Mouse (Mus musculus) intestine, embryonic 15.5 days (tissue): ENCODE data around the gene Htra2. TPM values are rescaled to one million over a fixed set of nuclear protein-coding genes. Genes with fewer than 3 reads are reported as not detected.
A peak's percentile ranks its signal among the peaks of the same experiment; 100 is the strongest.

Source experiments
- ATAC-seq: fragments of 200-750 bp; cut with Nextera tagmentation; 2 replicates; pipeline ENCODE4 v1.8.0; 2017; ENCODE audit warnings: moderate TSS enrichment, moderate library complexity
- H3K27ac ChIP-seq: fragments of 300-500 bp; sonication (generic); 2 replicates; pipeline ENCODE4 v1.5.1; 2015; ENCODE audit warnings: mild to moderate bottlenecking, inconsistent platforms
- H3K27me3 ChIP-seq: fragments of 300-500 bp; sonication (generic); replicated peaks from 2 replicates; pipeline ENCODE4 v1.6.1; 2015; ENCODE audit warnings: inconsistent platforms
- H3K36me3 ChIP-seq: fragments of 300-500 bp; sonication (generic); 2 replicates; pipeline ENCODE4 v1.6.1; 2015; ENCODE audit warnings: inconsistent platforms
- H3K4me1 ChIP-seq: fragments of 300-500 bp; sonication (generic); replicated peaks from 2 replicates; pipeline ENCODE4 v1.6.1; 2015; ENCODE audit warnings: inconsistent platforms
- H3K4me2 ChIP-seq: fragments of 300-500 bp; sonication (generic); replicated peaks from 2 replicates; pipeline ENCODE4 v1.6.1; 2015; ENCODE audit warnings: mild to moderate bottlenecking, inconsistent platforms
- H3K4me3 ChIP-seq: fragments of 300-500 bp; sonication (generic); replicated peaks from 2 replicates; pipeline ENCODE4 v1.5.1; 2015; ENCODE audit warnings: inconsistent platforms
- H3K9ac ChIP-seq: fragments of 300-500 bp; sonication (generic); 2 replicates; pipeline ENCODE4 v1.6.1; 2015; ENCODE audit warnings: inconsistent platforms
- H3K9me3 ChIP-seq: fragments of 300-500 bp; sonication (generic); 2 replicates; pipeline ENCODE4 v1.6.1; 2016; ENCODE audit warnings: inconsistent platforms
- WGBS: fragments of 180-500 bp; shearing (Covaris S2); methylation state at CpG from one replicate; pipeline ENCODE4 v1.1.7; 2015; 5-methylcytosine and 5-hydroxymethylcytosine counted together
- microRNA counts: library from miRNA; unstranded; fragments of <30 nt; microRNA quantifications from one replicate; lab custom pipeline; 2016
- polyA plus RNA-seq: library from polyadenylated mRNA; unstranded; fragments of >200 nt; fragmentation: Nextera tagmentation; extraction: Ambion mirVana; gene quantifications from 2 replicates; pipeline ENCODE4 v1.2.1, GENCODE M21; 2015

Htra2 gene
- polyA plus RNA-seq, 1 experiment from 2014 or later = 72.2 TPM

GRCm38 (mm10) chr6:83011756-83012155, 43.3 kb downstream of the Htra2 start:
- no peak overlapping the region for H3K27ac ChIP-seq
- H3K9me3 ChIP-seq = no peaks in the 10 kb centered on the region
- peaks cover 1% of the 10 kb centered on the region; the same call in 1 of the 2 replicates for H3K4me1 ChIP-seq
- H3K27me3 ChIP-seq = no peaks in the 10 kb centered on the region
- H3K4me2 ChIP-seq = no peak overlapping the region
- H3K36me3 ChIP-seq = no peaks in the 10 kb centered on the region
- 74% methylated on average over 6 of the region's 6 CpGs for WGBS
- no peak overlapping the region for H3K9ac ChIP-seq
- ATAC-seq = no peak
- H3K4me3 ChIP-seq = no peak overlapping the region

DNA sequence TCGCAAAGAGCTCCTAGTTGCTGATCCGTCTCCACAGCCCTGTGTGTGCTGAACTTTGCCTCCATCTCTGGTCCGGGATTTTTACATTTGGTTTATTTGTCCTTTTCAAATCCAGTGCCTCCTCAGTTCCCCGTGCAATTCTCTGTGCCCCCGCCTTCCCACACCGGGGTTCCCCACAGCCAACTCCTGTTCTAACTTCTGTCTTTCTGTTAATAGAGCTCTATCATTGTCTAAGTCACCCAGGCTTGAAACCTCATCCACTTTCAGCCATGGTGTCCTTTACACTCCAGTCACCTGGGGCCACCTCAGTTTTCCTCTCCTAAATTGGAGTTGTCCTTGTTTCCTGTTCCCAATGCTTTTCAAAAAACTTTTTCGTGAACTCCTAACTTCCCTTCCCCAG, 43.8 kb downstream of the Htra2 start:
- H3K27me3 ChIP-seq = no peaks in the 10 kb centered on the region
- no peak overlapping the region for H3K9ac ChIP-seq
- H3K4me3 ChIP-seq = no peak overlapping the region
- H3K36me3 ChIP-seq = no peaks in the 10 kb centered on the region
- H3K27ac ChIP-seq = no peak overlapping the region
- H3K9me3 ChIP-seq = no peaks in the 10 kb centered on the region
- H3K4me1 ChIP-seq = no peaks in the 10 kb centered on the region
- ATAC-seq = no peak
- 84% methylated on average over 7 of the region's 7 CpGs for WGBS
- no peak overlapping the region for H3K4me2 ChIP-seq

GRCm38 (mm10) chr6:83010010-83010409, 45.1 kb downstream of the Htra2 start:
- no peak overlapping the region for H3K4me2 ChIP-seq
- 56% methylated on average over 7 of the region's 7 CpGs for WGBS
- H3K9ac ChIP-seq = no peak overlapping the region
- no peak overlapping the region for H3K4me3 ChIP-seq
- no peaks in the 10 kb centered on the region for H3K4me1 ChIP-seq
- no peak overlapping the region for H3K27ac ChIP-seq
- H3K27me3 ChIP-seq = no peaks in the 10 kb centered on the region
- no peaks in the 10 kb centered on the region for H3K36me3 ChIP-seq
- no peak for ATAC-seq
- H3K9me3 ChIP-seq = no peaks in the 10 kb centered on the region

- no peak overlapping the region for H3K4me3 ChIP-seq
- no peak overlapping the region for H3K9ac ChIP-seq
- no peaks in the 10 kb centered on the region for H3K9me3 ChIP-seq
- H3K27ac ChIP-seq = no peak overlapping the region
- no peaks in the 10 kb centered on the region for H3K27me3 ChIP-seq
- H3K4me1 ChIP-seq = no peaks in the 10 kb centered on the region
- no peak overlapping the region for H3K4me2 ChIP-seq
- no peaks in the 10 kb centered on the region for H3K36me3 ChIP-seq
- WGBS = 46% methylated on average over 3 of the region's 3 CpGs
- ATAC-seq = no peak
Measured at GRCm38 (mm10) chr6:83008659-83009058, 46.4 kb downstream of the Htra2 start.

DNA sequence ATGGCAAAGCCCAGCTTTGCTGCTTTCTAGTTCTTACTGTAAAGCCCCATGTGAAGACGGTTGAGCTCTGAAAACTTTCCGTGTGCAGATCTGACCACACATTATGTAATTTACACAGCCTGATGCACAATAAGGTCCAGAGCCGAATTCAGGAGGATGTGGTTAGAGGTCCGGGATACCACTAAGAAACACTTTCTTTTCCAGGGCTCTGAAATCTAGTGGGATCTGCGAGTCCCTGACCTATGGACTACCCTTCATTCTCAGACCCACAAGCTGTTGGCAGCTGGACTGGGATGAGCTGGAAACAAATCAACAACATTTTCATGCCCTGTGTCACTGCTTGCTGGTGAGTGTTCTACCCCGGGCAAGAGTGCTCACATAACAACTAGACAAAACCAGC, 49.0 kb downstream of the Htra2 start:
- Histone ChIP-seq H3K4me2 (no peak overlapping the region), H3K27ac (no peak overlapping the region), H3K27me3 (no peaks in the 10 kb centered on the region), H3K9me3 (no peaks in the 10 kb centered on the region), H3K9ac (no peak overlapping the region), H3K4me1 (no peaks in the 10 kb centered on the region), H3K4me3 (no peak overlapping the region), H3K36me3 (no peaks in the 10 kb centered on the region)
- 84% methylated on average over 6 of the region's 6 CpGs for WGBS
- ATAC-seq = no peak

- H3K4me2 ChIP-seq = no peak overlapping the region
- no peaks in the 10 kb centered on the region for H3K27me3 ChIP-seq
- H3K36me3 ChIP-seq = no peaks in the 10 kb centered on the region
- H3K27ac ChIP-seq = no peak overlapping the region
- no peak for ATAC-seq
- H3K9ac ChIP-seq = no peak overlapping the region
- H3K4me3 ChIP-seq = no peak overlapping the region
- no peaks in the 10 kb centered on the region for H3K4me1 ChIP-seq
- no peaks in the 10 kb centered on the region for H3K9me3 ChIP-seq
- WGBS = 79% methylated on average over 10 of the region's 10 CpGs
Measured at GRCm38 (mm10) chr6:83005444-83006011, 49.5 kb downstream of the Htra2 start.

DNA sequence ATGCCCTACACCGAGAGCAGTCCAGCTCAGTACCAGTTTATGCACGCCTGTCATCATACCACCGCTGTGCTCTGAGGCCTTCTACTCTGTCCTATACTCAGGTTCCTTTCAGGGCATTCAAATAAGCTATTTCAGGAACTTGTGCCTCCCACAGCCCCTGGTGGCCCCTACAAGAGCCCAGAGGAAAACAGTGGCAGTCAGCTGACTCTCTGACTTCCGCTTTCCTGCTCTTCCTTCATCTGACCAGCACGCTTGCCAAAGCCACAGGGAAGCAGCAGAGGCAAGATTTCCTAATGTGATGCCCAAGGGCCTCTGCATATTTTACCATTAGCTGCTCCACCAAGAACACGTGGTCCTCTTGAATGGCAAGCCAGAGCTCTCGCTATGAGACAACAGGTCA, 50.2 kb downstream of the Htra2 start:
- no peak overlapping the region for H3K9ac ChIP-seq
- no peaks in the 10 kb centered on the region for H3K9me3 ChIP-seq
- no peak overlapping the region for H3K4me3 ChIP-seq
- H3K27me3 ChIP-seq = no peaks in the 10 kb centered on the region
- no peak overlapping the region for H3K27ac ChIP-seq
- no peak for ATAC-seq
- H3K4me2 ChIP-seq = no peak overlapping the region
- H3K4me1 ChIP-seq = no peaks in the 10 kb centered on the region
- no peaks in the 10 kb centered on the region for H3K36me3 ChIP-seq
- WGBS = 64% methylated on average over 7 of the region's 7 CpGs

DNA sequence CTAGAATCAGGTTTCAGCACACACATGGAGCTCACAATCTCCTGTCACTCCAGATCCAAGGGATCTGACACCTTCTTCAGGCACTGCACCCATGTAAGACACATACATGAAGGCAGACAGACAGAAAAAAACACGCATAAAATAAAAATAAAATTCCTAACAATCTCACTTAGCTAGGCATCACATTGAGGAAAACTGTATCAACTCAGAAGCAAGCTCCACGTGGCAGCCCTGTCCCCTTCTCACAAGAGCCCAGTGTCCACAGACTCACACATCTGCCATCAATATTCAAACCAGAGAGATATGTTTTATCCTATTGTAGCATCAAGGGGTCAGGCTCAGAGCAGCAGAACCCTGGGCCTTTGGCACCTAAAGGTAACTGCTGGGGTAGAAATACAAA, 50.8 kb downstream of the Htra2 start:
- H3K27ac ChIP-seq = no peak overlapping the region

DNA sequence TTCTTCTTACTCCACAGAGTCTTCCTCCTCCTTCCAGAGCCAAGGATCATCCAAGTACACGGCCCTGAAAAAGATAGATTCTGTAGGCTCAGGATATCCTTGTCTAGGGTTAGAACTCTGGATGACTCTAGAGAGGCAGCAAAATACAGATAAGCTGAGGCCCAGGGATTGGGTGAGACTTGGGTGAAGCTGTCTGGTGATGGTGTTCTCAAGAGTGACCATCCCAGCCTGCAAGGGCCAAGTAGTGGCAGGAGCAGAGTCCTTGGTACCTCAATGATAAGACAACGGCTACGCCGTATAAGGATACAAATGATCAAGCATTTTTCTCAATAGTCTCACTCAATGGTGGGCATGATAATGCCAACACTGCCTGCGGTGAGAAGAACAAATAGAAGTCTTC, 51.2 kb downstream of the Htra2 start:
- no peaks in the 10 kb centered on the region for H3K9me3 ChIP-seq
- H3K27me3 ChIP-seq = no peaks in the 10 kb centered on the region
- H3K4me3 ChIP-seq = no peak overlapping the region
- H3K4me1 ChIP-seq = no peaks in the 10 kb centered on the region
- ATAC-seq = no peak
- WGBS = 92% methylated on average over 5 of the region's 5 CpGs
- no peak overlapping the region for H3K9ac ChIP-seq
- H3K27ac ChIP-seq = no peak overlapping the region
- H3K36me3 ChIP-seq = no peaks in the 10 kb centered on the region
- no peak overlapping the region for H3K4me2 ChIP-seq

More for the DNA sequence above, 50.8 kb downstream of the Htra2 start:
- Histone ChIP-seq H3K4me1 (no peaks in the 10 kb centered on the region), H3K9ac (no peak overlapping the region), H3K9me3 (no peaks in the 10 kb centered on the region), H3K4me2 (no peak overlapping the region), H3K4me3 (no peak overlapping the region), H3K36me3 (no peaks in the 10 kb centered on the region), H3K27me3 (no peaks in the 10 kb centered on the region)
- 82% methylated on average over 2 of the region's 2 CpGs for WGBS
- no peak for ATAC-seq

GRCm38 (mm10) chr6:83003082-83003481, 52.0 kb downstream of the Htra2 start:
- H3K27ac ChIP-seq = no peak overlapping the region
- H3K4me2 ChIP-seq = no peak overlapping the region
- H3K4me3 ChIP-seq = no peak overlapping the region
- no peaks in the 10 kb centered on the region for H3K9me3 ChIP-seq
- no peak for ATAC-seq
- no peak overlapping the region for H3K9ac ChIP-seq
- H3K36me3 ChIP-seq = no peaks in the 10 kb centered on the region
- no peaks in the 10 kb centered on the region for H3K27me3 ChIP-seq
- H3K4me1 ChIP-seq = no peaks in the 10 kb centered on the region
- 91% methylated on average over 1 of the region's 1 CpGs for WGBS

MicroRNA genes within 50 kb of the gene (microRNA counts, 519-probe panel; counts per million panel counts)
- microRNA mmu-miR-3470a+mmu-miR-3470b (lab: Ali Mortazavi, UCI) = 2,026 counts per million, percentile 46 among the panel's probes with 10 or more counts

Other genes with a start within 250 kb of the Htra2 start
- 1.5 and 1.7 TPM in 2 replicates for gene Sema4f, start 115.5 kb downstream of the Htra2 start, polyA plus RNA-seq
- 0.26 and 0.78 TPM in 2 replicates for gene M1ap, start 108.4 kb downstream of the Htra2 start, polyA plus RNA-seq
- gene Dok1, start 21.8 kb downstream of the Htra2 start, polyA plus RNA-seq = 9.7 and 9.8 TPM in 2 replicates
- gene Loxl3, start 21.1 kb downstream of the Htra2 start, polyA plus RNA-seq = 12.7 and 14.2 TPM in 2 replicates
- 212 and 228 TPM in 2 replicates for gene Aup1, start 752 bp downstream of the Htra2 start, polyA plus RNA-seq
- gene Dqx1, start 2.6 kb upstream of the Htra2 start, polyA plus RNA-seq = 14.0 and 14.9 TPM in 2 replicates
- gene Tlx2, start 15.0 kb upstream of the Htra2 start, polyA plus RNA-seq = 18.1 and 22.5 TPM in 2 replicates
- gene Pcgf1, start 22.6 kb upstream of the Htra2 start, polyA plus RNA-seq = 29.4 and 31.5 TPM in 2 replicates
- 0.35 and 0.49 TPM in 2 replicates for gene Lbx2, start 31.1 kb upstream of the Htra2 start, polyA plus RNA-seq
- gene Ccdc142, start 46.3 kb upstream of the Htra2 start, polyA plus RNA-seq = 2.6 and 3.5 TPM in 2 replicates
- gene Gm42688, start 46.3 kb upstream of the Htra2 start, polyA plus RNA-seq = 2.3 and 2.4 TPM in 2 replicates
- gene Mrpl53, start 53.8 kb upstream of the Htra2 start, polyA plus RNA-seq = 123 and 135 TPM in 2 replicates
- gene Mogs, start 60.2 kb upstream of the Htra2 start, polyA plus RNA-seq = 56.3 and 63.0 TPM in 2 replicates
- 79.6 and 89.1 TPM in 2 replicates for gene Wbp1, start 66.3 kb upstream of the Htra2 start, polyA plus RNA-seq
- 9.0 and 9.4 TPM in 2 replicates for gene Ino80b, start 70.2 kb upstream of the Htra2 start, polyA plus RNA-seq
- gene Rtkn, start 80.2 kb upstream of the Htra2 start, polyA plus RNA-seq = 23.6 and 26.4 TPM in 2 replicates
- 3.0 and 3.9 TPM in 2 replicates for gene Wdr54, start 101.1 kb upstream of the Htra2 start, polyA plus RNA-seq
- 1.4 and 2.0 TPM in 2 replicates for gene 1700003E16Rik, start 101.1 kb upstream of the Htra2 start, polyA plus RNA-seq
- gene Dctn1, start 110.6 kb upstream of the Htra2 start, polyA plus RNA-seq = 82.1 and 84.6 TPM in 2 replicates
- gene Slc4a5, start 164.6 kb upstream of the Htra2 start, polyA plus RNA-seq = 0.39 and 0.41 TPM in 2 replicates